Mouse (Mus musculus): ENCODE results near the gene Ccdc171. TPM values are rescaled to one million over a fixed set of nuclear protein-coding genes. Genes with fewer than 3 reads are reported as not detected.

The Ccdc171 gene
- total and polyA plus RNA-seq, 3 experiments = 1.8 to 15.0 (median 7.8) TPM

DNA sequence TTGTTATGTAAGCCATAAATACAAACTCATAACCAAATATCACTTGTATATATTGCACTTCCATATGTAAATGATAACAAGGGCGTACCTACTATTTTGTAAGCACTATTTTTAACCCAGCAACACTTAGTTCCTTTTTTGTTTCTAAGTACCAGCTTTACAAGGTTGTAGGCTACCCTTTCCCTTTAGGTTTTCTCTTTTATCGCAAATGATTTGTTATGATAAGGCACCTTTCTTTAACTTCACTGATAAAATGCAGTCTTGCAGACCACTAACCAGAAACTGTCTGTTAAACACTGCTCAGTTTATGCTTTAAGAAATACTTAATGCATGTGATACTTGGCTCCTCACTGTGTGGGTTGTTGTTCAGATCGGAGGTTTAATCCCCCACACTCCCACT is 275.1 kb downstream of the Ccdc171 start:
- Histone ChIP-seq H3K27me3 (ENCODE audit: insufficient read depth, low read length) (no peaks in the 10 kb centered on the region), H3K4me1 (ENCODE audit: insufficient read depth, low read depth, low read length) (no peaks in the 10 kb centered on the region), H3K4me3 (ENCODE audit: low read depth, low read length) (no peak overlapping the region), H3K36me3 (replicated peaks) (no peaks in the 10 kb centered on the region), H3K9me3 (replicated peaks) (peaks cover 18% of the 10 kb centered on the region)
- DNase-seq (ENCODE audit: low spot score) = no peak
- no peak for ATAC-seq (ENCODE audit: extremely low read depth, insufficient number of reproducible peaks, low FRiP score, poor library complexity, severe bottlenecking)
- TF ChIP-seq GATA2 (IDR thresholded peaks at IDR 0.05; ENCODE audit: borderline replicate concordance, low read depth, low read length) (no peak), GATA1 (IDR thresholded peaks at IDR 0.05; ENCODE audit: borderline replicate concordance, low read length) (no peak), CTCF (IDR thresholded peaks at IDR 0.05; ENCODE audit: low read depth, low read length) (no peak), POLR2AphosphoS5 (IDR thresholded peaks at IDR 0.05; ENCODE audit: insufficient replicate concordance, low read depth, low read length) (no peak), TAL1 (conservative IDR thresholded peaks at IDR 0.05; ENCODE audit: low read depth, low read length) (no peak)

DNA sequence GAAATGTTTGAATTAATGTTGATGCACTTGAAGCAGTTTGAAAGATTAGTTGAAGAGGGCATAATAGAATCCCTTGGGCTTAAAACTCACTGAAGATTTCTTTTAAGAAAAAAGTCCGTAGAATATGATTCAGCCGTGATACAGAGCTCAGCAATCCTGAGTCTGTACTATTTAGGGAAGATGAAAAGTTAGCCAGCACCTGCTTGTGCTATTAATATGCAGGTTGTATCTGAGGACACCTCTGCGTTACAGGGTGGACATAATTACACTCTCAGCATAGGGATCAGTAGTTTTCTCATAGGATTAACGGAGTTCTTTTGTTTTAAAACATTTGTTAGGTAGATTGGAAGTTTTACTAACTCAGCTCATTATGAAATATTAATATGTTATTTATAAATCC is 291.6 kb downstream of the Ccdc171 start:
- no peaks in the 10 kb centered on the region for H3K36me3 ChIP-seq (replicated peaks)
- no peak for ATAC-seq (ENCODE audit: extremely low read depth, insufficient number of reproducible peaks, low FRiP score, poor library complexity, severe bottlenecking)
- no peaks in the 10 kb centered on the region for H3K27me3 ChIP-seq (ENCODE audit: insufficient read depth, low read length)
- no peak overlapping the region for H3K4me3 ChIP-seq (ENCODE audit: low read depth, low read length)
- DNase-seq (ENCODE audit: low spot score) = no peak
- no peaks in the 10 kb centered on the region for H3K4me1 ChIP-seq (ENCODE audit: insufficient read depth, low read depth, low read length)
- H3K9me3 ChIP-seq (replicated peaks) = peaks cover 5% of the 10 kb centered on the region; the same call in 1 of the 2 replicates
- TF ChIP-seq TAL1 (conservative IDR thresholded peaks at IDR 0.05; ENCODE audit: low read depth, low read length) (no peak), GATA2 (IDR thresholded peaks at IDR 0.05; ENCODE audit: borderline replicate concordance, low read depth, low read length) (no peak), POLR2AphosphoS5 (IDR thresholded peaks at IDR 0.05; ENCODE audit: insufficient replicate concordance, low read depth, low read length) (no peak), CTCF (IDR thresholded peaks at IDR 0.05; ENCODE audit: low read depth, low read length) (no peak), GATA1 (IDR thresholded peaks at IDR 0.05; ENCODE audit: borderline replicate concordance, low read length) (no peak)

DNA sequence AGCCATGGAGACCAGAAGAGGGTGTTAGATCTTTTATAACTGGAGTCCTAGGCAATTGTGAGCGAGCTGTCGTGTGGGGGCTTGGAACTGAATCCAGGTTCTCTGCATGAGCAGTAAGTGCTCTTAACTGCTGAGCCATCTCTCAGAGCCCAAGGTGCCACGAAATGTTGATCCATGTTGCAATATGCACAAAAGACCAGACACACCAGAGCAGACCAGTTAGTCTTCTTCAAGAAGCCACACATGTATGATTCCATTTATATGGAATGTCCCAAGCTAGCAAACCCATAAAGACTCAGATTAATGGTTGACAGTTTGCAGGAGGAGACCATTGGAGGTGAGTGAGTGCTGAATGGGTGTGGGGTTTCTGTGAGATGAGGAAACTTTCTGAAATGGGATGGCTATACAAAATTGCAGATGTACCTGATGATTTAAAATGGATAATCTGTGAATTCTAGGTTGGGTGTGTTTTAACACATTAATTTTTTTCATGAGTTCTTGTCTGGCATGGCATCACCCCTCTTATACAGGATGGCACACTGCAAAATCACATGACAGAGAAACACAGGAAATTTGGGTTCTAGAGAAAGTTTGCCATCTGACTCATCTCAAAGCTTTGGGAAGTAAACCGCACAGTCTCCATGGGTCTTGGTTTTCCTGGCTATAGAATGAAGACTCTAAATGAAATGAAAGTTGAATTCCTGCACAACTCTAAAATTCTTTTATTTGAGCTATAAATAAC is 304.5 kb downstream of the Ccdc171 start:
- TF ChIP-seq TAL1 (conservative IDR thresholded peaks at IDR 0.05; ENCODE audit: low read depth, low read length) (no peak), POLR2AphosphoS5 (IDR thresholded peaks at IDR 0.05; ENCODE audit: insufficient replicate concordance, low read depth, low read length) (no peak), GATA2 (IDR thresholded peaks at IDR 0.05; ENCODE audit: borderline replicate concordance, low read depth, low read length) (no peak), GATA1 (IDR thresholded peaks at IDR 0.05; ENCODE audit: borderline replicate concordance, low read length) (no peak), CTCF (IDR thresholded peaks at IDR 0.05; ENCODE audit: low read depth, low read length) (no peak)
- Histone ChIP-seq H3K36me3 (replicated peaks) (no peaks in the 10 kb centered on the region), H3K9me3 (replicated peaks) (peaks cover 5% of the 10 kb centered on the region; the same call in 1 of the 2 replicates), H3K4me3 (ENCODE audit: low read depth, low read length) (no peak overlapping the region), H3K4me1 (ENCODE audit: insufficient read depth, low read depth, low read length) (no peaks in the 10 kb centered on the region), H3K27me3 (ENCODE audit: insufficient read depth, low read length) (no peaks in the 10 kb centered on the region)
- ATAC-seq (ENCODE audit: extremely low read depth, insufficient number of reproducible peaks, low FRiP score, poor library complexity, severe bottlenecking) (no peak), DNase-seq (ENCODE audit: low spot score) (no peak)

- ATAC-seq (ENCODE audit: extremely low read depth, insufficient number of reproducible peaks, low FRiP score, poor library complexity, severe bottlenecking) (no peak), DNase-seq (ENCODE audit: low spot score) (no peak)
- Histone ChIP-seq H3K9me3 (replicated peaks) (peaks cover 7% of the 10 kb centered on the region; the same call in 1 of the 2 replicates), H3K27me3 (ENCODE audit: insufficient read depth, low read length) (no peaks in the 10 kb centered on the region), H3K4me1 (ENCODE audit: insufficient read depth, low read depth, low read length) (no peaks in the 10 kb centered on the region), H3K4me3 (ENCODE audit: low read depth, low read length) (no peak overlapping the region), H3K36me3 (replicated peaks) (no peaks in the 10 kb centered on the region)
- TF ChIP-seq GATA1 (IDR thresholded peaks at IDR 0.05; ENCODE audit: borderline replicate concordance, low read length) (no peak), POLR2AphosphoS5 (IDR thresholded peaks at IDR 0.05; ENCODE audit: insufficient replicate concordance, low read depth, low read length) (no peak), CTCF (IDR thresholded peaks at IDR 0.05; ENCODE audit: low read depth, low read length) (no peak), TAL1 (conservative IDR thresholded peaks at IDR 0.05; ENCODE audit: low read depth, low read length) (no peak), GATA2 (IDR thresholded peaks at IDR 0.05; ENCODE audit: borderline replicate concordance, low read depth, low read length) (no peak)
Observed at GRCm38 (mm10) chr4:83830891-83831880, 305.8 kb downstream of the Ccdc171 start.

GRCm38 (mm10) chr4:83839077-83839476 is 313.7 kb downstream of the Ccdc171 start:
- ATAC-seq (ENCODE audit: extremely low read depth, insufficient number of reproducible peaks, low FRiP score, poor library complexity, severe bottlenecking) (no peak), DNase-seq (ENCODE audit: low spot score) (no peak)
- Histone ChIP-seq H3K27me3 (ENCODE audit: insufficient read depth, low read length) (no peaks in the 10 kb centered on the region), H3K4me1 (ENCODE audit: insufficient read depth, low read depth, low read length) (no peaks in the 10 kb centered on the region), H3K36me3 (replicated peaks) (no peaks in the 10 kb centered on the region), H3K4me3 (ENCODE audit: low read depth, low read length) (no peak overlapping the region), H3K9me3 (replicated peaks) (peaks cover 22% of the 10 kb centered on the region)
- TF ChIP-seq POLR2AphosphoS5 (IDR thresholded peaks at IDR 0.05; ENCODE audit: insufficient replicate concordance, low read depth, low read length) (no peak), TAL1 (conservative IDR thresholded peaks at IDR 0.05; ENCODE audit: low read depth, low read length) (no peak), GATA2 (IDR thresholded peaks at IDR 0.05; ENCODE audit: borderline replicate concordance, low read depth, low read length) (no peak), GATA1 (IDR thresholded peaks at IDR 0.05; ENCODE audit: borderline replicate concordance, low read length) (no peak), CTCF (IDR thresholded peaks at IDR 0.05; ENCODE audit: low read depth, low read length) (no peak)

- DNase-seq (ENCODE audit: low spot score) (no peak), ATAC-seq (ENCODE audit: extremely low read depth, insufficient number of reproducible peaks, low FRiP score, poor library complexity, severe bottlenecking) (no peak)
- no peaks in the 10 kb centered on the region for H3K4me1 ChIP-seq (ENCODE audit: insufficient read depth, low read depth, low read length)
- peaks cover 44% of the 10 kb centered on the region for H3K9me3 ChIP-seq (replicated peaks)
- H3K4me3 ChIP-seq (ENCODE audit: low read depth, low read length) = no peak overlapping the region
- TF ChIP-seq GATA2 (IDR thresholded peaks at IDR 0.05; ENCODE audit: borderline replicate concordance, low read depth, low read length) (no peak), POLR2AphosphoS5 (IDR thresholded peaks at IDR 0.05; ENCODE audit: insufficient replicate concordance, low read depth, low read length) (no peak), GATA1 (IDR thresholded peaks at IDR 0.05; ENCODE audit: borderline replicate concordance, low read length) (no peak)
- no peaks in the 10 kb centered on the region for H3K27me3 ChIP-seq (ENCODE audit: insufficient read depth, low read length)
- no peaks in the 10 kb centered on the region for H3K36me3 ChIP-seq (replicated peaks)
Observed at GRCm38 (mm10) chr4:83846304-83846703, 321.0 kb downstream of the Ccdc171 start.

Measured in G1E (cell line).